Mouse (Mus musculus) MN1 (cell line): ENCODE results near the gene Tceal3.
A peak's percentile ranks its signal among the peaks of the same experiment; 100 is the strongest.
"Not testable (repeated sequence)": the region's sequence is repeated elsewhere in the genome, so short reads cannot be mapped to it uniquely, and the experiment has no call there.

Experiments
- DNase-seq: peaks from one replicate; pipeline ENCODE4 v3.0.0-alpha.2; 2016; ENCODE audit warnings: low spot score

Gene Tceal3

DNA sequence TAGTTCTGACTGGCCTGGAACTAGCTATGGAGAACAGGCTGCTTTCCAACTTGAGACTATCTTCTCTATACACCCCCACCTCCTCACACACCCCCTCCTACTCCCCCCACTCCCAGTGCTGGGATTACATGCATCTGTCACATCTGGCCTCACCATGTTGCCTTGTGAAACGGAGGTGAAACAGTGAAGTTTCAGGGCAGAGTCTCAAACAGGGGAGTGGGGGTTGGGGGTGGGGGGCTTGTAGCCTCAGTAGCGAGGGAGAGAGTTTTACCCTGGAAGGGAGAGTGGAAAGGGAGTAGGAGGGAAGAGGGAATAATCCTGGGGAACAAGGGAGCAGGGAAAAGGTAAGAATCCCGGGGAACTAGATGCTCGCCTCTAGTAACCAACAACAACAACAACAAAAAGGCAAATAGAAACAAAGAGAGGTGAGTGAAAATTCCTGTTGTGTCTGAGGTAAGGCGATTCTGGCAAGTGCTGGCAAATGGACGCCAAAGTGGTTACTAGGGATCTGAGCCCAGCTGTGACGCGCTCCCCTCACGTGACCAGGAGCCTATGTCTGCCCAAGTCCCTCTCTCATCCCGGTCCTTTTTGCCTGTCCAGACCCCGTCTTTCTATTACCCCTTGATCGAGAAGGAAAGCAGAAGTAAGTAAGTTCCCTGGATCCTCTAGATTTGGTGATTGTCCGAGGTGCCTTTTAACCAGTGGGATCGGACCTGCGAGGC lies 117.0 kb downstream of the Tceal3 start, which contains the start of gene Tceal1:
Gene Tceal1, plus strand, starts transcription at position 537 of the 722 bp plus-strand sequence.
- peak; percentile 50 for DNase-seq

GRCm38 (mm10) chrX:136708168-136708681 lies 117.6 kb downstream of the Tceal3 start:
- DNase-seq: peak; percentile 12

- no peak for DNase-seq
These were observed 118.1 kb downstream of the Tceal3 start for GRCm38 (mm10) chrX:136708782-136709181.

GRCm38 (mm10) chrX:136714742-136715474 lies 124.3 kb downstream of the Tceal3 start:
- not testable (repeated sequence) for DNase-seq
